Mouse (Mus musculus): Measurements from ENCODE around the gene Magix. TPM values are rescaled to one million over a fixed set of nuclear protein-coding genes. Genes with fewer than 3 reads are reported as not detected.

The Magix gene
- total and polyA plus RNA-seq, 2 experiments = 20.9 to 33.0 TPM

DNA sequence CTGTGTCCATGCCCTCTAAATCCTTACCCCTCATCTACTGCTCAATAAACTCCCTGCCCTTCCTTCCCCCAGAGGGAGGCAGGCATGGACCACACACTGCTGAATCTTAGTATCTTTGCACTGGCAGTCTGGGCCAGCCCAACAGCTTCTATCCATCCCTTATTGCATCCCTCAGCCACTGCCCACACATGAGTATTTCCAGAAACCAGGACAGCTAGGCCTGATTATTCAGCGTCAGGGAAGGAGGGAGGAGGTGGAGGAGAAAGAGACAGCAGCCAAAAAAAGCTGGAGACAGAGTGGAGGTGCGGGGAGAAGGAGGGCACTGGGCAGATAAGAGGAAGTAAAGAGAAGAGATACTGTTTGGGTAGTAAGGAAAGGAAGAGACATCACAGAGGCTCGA lies 46.0 kb downstream of the Magix start:
- Histone ChIP-seq H3K4me3 (ENCODE audit: insufficient read depth, low read depth, low read length) (no peak overlapping the region), H3K79me2 (ENCODE audit: control insufficient read depth, insufficient read depth, low read length) (no peaks in the 10 kb centered on the region), H3K36me3 (ENCODE audit: control insufficient read depth, insufficient read depth, low read length) (no peaks in the 10 kb centered on the region), H3K27me3 (ENCODE audit: control insufficient read depth, insufficient read depth, low read length) (no peaks in the 10 kb centered on the region; the same call in 1 of the 2 replicates), H3K27ac (replicated peaks; ENCODE audit: insufficient read depth, low read depth, low read length) (no peak overlapping the region), H3K4me1 (ENCODE audit: control insufficient read depth, insufficient read depth, low read length) (no peaks in the 10 kb centered on the region), H3K9ac (ENCODE audit: low read depth, low read length) (no peak overlapping the region)
- 57% methylated on average over 3 of the region's 3 CpGs for WGBS
- TF ChIP-seq CTCF (IDR thresholded peaks at IDR 0.05; ENCODE audit: low read depth, low read length) (no peak), POLR2A (IDR thresholded peaks at IDR 0.05; ENCODE audit: extremely low read depth, insufficient read depth, low read length) (no peak)
- no peak for DNase-seq (ENCODE audit: extremely low read depth, low read depth, low spot score)

DNA sequence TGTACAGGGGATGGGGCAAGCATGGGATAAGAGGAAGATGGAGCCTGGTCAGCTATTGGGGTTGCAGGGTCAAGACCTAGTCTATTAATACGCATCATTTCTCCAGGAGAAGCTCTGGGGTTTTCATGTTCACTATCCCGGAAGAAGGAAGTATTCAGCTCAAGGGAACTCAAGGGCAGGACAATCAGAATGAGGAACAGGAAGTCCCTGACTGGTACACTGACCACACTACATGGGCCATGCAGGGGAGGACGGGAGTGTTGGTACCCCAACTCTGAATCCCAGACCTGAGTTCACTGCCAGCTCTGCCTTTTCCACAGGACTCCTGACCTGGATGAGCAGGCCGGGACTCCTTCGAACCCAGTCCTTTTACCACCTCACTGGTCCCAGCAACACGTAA lies 48.5 kb downstream of the Magix start:
- 90% methylated on average over 6 of the region's 6 CpGs for WGBS

More for the DNA sequence above, 48.5 kb downstream of the Magix start:
- TF ChIP-seq POLR2A (IDR thresholded peaks at IDR 0.05; ENCODE audit: extremely low read depth, insufficient read depth, low read length) = no peak
- TF ChIP-seq CTCF (IDR thresholded peaks at IDR 0.05; ENCODE audit: low read depth, low read length) = no peak
- H3K36me3 ChIP-seq (ENCODE audit: control insufficient read depth, insufficient read depth, low read length) = no peaks in the 10 kb centered on the region
- H3K27me3 ChIP-seq (ENCODE audit: control insufficient read depth, insufficient read depth, low read length) = no peaks in the 10 kb centered on the region; the same call in 1 of the 2 replicates
- no peak overlapping the region for H3K9ac ChIP-seq (ENCODE audit: low read depth, low read length)
- no peak for DNase-seq (ENCODE audit: extremely low read depth, low read depth, low spot score)
- no peaks in the 10 kb centered on the region for H3K79me2 ChIP-seq (ENCODE audit: control insufficient read depth, insufficient read depth, low read length)
- no peaks in the 10 kb centered on the region for H3K4me1 ChIP-seq (ENCODE audit: control insufficient read depth, insufficient read depth, low read length)
- H3K4me3 ChIP-seq (ENCODE audit: insufficient read depth, low read depth, low read length) = no peak overlapping the region
- H3K27ac ChIP-seq (replicated peaks; ENCODE audit: insufficient read depth, low read depth, low read length) = no peak overlapping the region

Other genes starting within 250 kb of the Magix start
- not detected in 2 replicates for gene Foxp3, start 107.6 kb downstream of the Magix start, total RNA-seq (2014; rRNA removed)
- gene Foxp3, start 107.6 kb downstream of the Magix start, polyA plus RNA-seq (2012; rRNA removed) = 0.07 TPM in 1 of 2 replicates, not detected in the other
- 0.74 and 0.81 TPM in 2 replicates for gene Ppp1r3f, start 107.0 kb downstream of the Magix start, total RNA-seq (2014; rRNA removed)
- gene Ppp1r3f, start 107.0 kb downstream of the Magix start, polyA plus RNA-seq (2012; rRNA removed) = 0.50 and 0.80 TPM in 2 replicates
- gene Ccdc22, start 75.7 kb downstream of the Magix start, total RNA-seq (2014; rRNA removed) = 9.1 and 13.2 TPM in 2 replicates
- gene Ccdc22, start 75.7 kb downstream of the Magix start, polyA plus RNA-seq (2012; rRNA removed) = 10.8 and 12.3 TPM in 2 replicates
- gene Cacna1f, start 74.2 kb downstream of the Magix start, total RNA-seq (2014; rRNA removed) = under 0.01 TPM in 2 replicates
- 0.04 TPM in 2 replicates for gene Cacna1f, start 74.2 kb downstream of the Magix start, polyA plus RNA-seq (2012; rRNA removed)
- gene Syp, start 42.8 kb downstream of the Magix start, total RNA-seq (2014; rRNA removed) = 0.40 and 0.46 TPM in 2 replicates
- gene Syp, start 42.8 kb downstream of the Magix start, polyA plus RNA-seq (2012; rRNA removed) = 0.25 and 0.42 TPM in 2 replicates
- gene Prickle3, start 24.0 kb downstream of the Magix start, total RNA-seq (2014; rRNA removed) = 2.0 and 2.8 TPM in 2 replicates
- gene Prickle3, start 24.0 kb downstream of the Magix start, polyA plus RNA-seq (2012; rRNA removed) = 4.6 and 6.8 TPM in 2 replicates
- 0.92 and 1.7 TPM in 2 replicates for gene Plp2, start 9.9 kb downstream of the Magix start, total RNA-seq (2014; rRNA removed)
- gene Plp2, start 9.9 kb downstream of the Magix start, polyA plus RNA-seq (2012; rRNA removed) = 3.7 and 4.0 TPM in 2 replicates
- 5.0 and 5.5 TPM in 2 replicates for gene Gpkow, start 15.9 kb upstream of the Magix start, total RNA-seq (2014; rRNA removed)
- 4.3 and 5.0 TPM in 2 replicates for gene Gpkow, start 15.9 kb upstream of the Magix start, polyA plus RNA-seq (2012; rRNA removed)
- gene Wdr45, start 33.1 kb upstream of the Magix start, total RNA-seq (2014; rRNA removed) = 33.4 and 37.1 TPM in 2 replicates
- gene Wdr45, start 33.1 kb upstream of the Magix start, polyA plus RNA-seq (2012; rRNA removed) = 39.9 and 48.3 TPM in 2 replicates
- 1.0 TPM in 1 of 2 replicates, not detected in the other for gene Gm45208, start 41.0 kb upstream of the Magix start, total RNA-seq (2014; rRNA removed)
- gene Gm45208, start 41.0 kb upstream of the Magix start, polyA plus RNA-seq (2012; rRNA removed) = 1.5 and 1.9 TPM in 2 replicates
- 1.1 and 2.8 TPM in 2 replicates for gene Praf2, start 47.2 kb upstream of the Magix start, total RNA-seq (2014; rRNA removed)
- gene Praf2, start 47.2 kb upstream of the Magix start, polyA plus RNA-seq (2012; rRNA removed) = 7.7 and 13.9 TPM in 2 replicates
- gene Ccdc120, start 69.7 kb upstream of the Magix start, total RNA-seq (2014; rRNA removed) = 0.34 and 0.37 TPM in 2 replicates
- 1.00 and 1.1 TPM in 2 replicates for gene Ccdc120, start 69.7 kb upstream of the Magix start, polyA plus RNA-seq (2012; rRNA removed)
- 4.7 and 9.4 TPM in 2 replicates for gene Tfe3, start 81.3 kb upstream of the Magix start, total RNA-seq (2014; rRNA removed)
- 15.6 and 17.0 TPM in 2 replicates for gene Tfe3, start 81.3 kb upstream of the Magix start, polyA plus RNA-seq (2012; rRNA removed)
- 11.5 and 13.5 TPM in 2 replicates for gene Gripap1, start 108.5 kb upstream of the Magix start, total RNA-seq (2014; rRNA removed)
- 14.6 and 22.2 TPM in 2 replicates for gene Gripap1, start 108.5 kb upstream of the Magix start, polyA plus RNA-seq (2012; rRNA removed)
- not detected in 2 replicates for gene Kcnd1, start 141.0 kb upstream of the Magix start, total RNA-seq (2014; rRNA removed)
- 0.11 TPM in 2 replicates for gene Kcnd1, start 141.0 kb upstream of the Magix start, polyA plus RNA-seq (2012; rRNA removed)
- 18.0 and 22.0 TPM in 2 replicates for gene Otud5, start 160.1 kb upstream of the Magix start, total RNA-seq (2014; rRNA removed)
- 14.2 and 17.0 TPM in 2 replicates for gene Otud5, start 160.1 kb upstream of the Magix start, polyA plus RNA-seq (2012; rRNA removed)
- 0.74 and 1.9 TPM in 2 replicates for gene Pim2, start 197.0 kb upstream of the Magix start, total RNA-seq (2014; rRNA removed)
- 4.7 and 5.4 TPM in 2 replicates for gene Pim2, start 197.0 kb upstream of the Magix start, polyA plus RNA-seq (2012; rRNA removed)
- gene Slc35a2, start 202.8 kb upstream of the Magix start, total RNA-seq (2014; rRNA removed) = 10.6 and 11.5 TPM in 2 replicates
- 34.7 and 42.6 TPM in 2 replicates for gene Slc35a2, start 202.8 kb upstream of the Magix start, polyA plus RNA-seq (2012; rRNA removed)
- 14.3 and 15.3 TPM in 2 replicates for gene Pqbp1, start 218.0 kb upstream of the Magix start, total RNA-seq (2014; rRNA removed)
- gene Pqbp1, start 218.0 kb upstream of the Magix start, polyA plus RNA-seq (2012; rRNA removed) = 49.1 and 51.2 TPM in 2 replicates
- gene Timm17b, start 218.1 kb upstream of the Magix start, total RNA-seq (2014; rRNA removed) = 20.7 and 27.5 TPM in 2 replicates
- gene Timm17b, start 218.1 kb upstream of the Magix start, polyA plus RNA-seq (2012; rRNA removed) = 53.7 and 58.2 TPM in 2 replicates
- gene Gm10491, start 226.6 kb upstream of the Magix start, total RNA-seq (2014; rRNA removed) = not detected in 2 replicates
- gene Gm10491, start 226.6 kb upstream of the Magix start, polyA plus RNA-seq (2012; rRNA removed) = not detected in 2 replicates
- gene Gm10490, start 228.3 kb upstream of the Magix start, total RNA-seq (2014; rRNA removed) = not detected in 2 replicates
- gene Gm10490, start 228.3 kb upstream of the Magix start, polyA plus RNA-seq (2012; rRNA removed) = not detected in 2 replicates
- 0.09 TPM in 1 of 2 replicates, not detected in the other for gene Pcsk1n, start 238.6 kb upstream of the Magix start, total RNA-seq (2014; rRNA removed)
- gene Pcsk1n, start 238.6 kb upstream of the Magix start, polyA plus RNA-seq (2012; rRNA removed) = not detected in 2 replicates
- gene Eras, start 247.4 kb upstream of the Magix start, total RNA-seq (2014; rRNA removed) = not detected in 2 replicates
- gene Eras, start 247.4 kb upstream of the Magix start, polyA plus RNA-seq (2012; rRNA removed) = not detected in 2 replicates